Mouse (Mus musculus) common myeloid progenitor, adult 5-6 weeks (primary cell): ENCODE data around the gene Nab2. TPM values are rescaled to one million over a fixed set of nuclear protein-coding genes. Genes with fewer than 3 reads are reported as not detected.

ENCODE experiments used
- ATAC-seq: replicated peaks from 2 replicates; pipeline ENCODE4 v1.8.0; 2016; ENCODE audit warnings: low read depth, mild to moderate bottlenecking, moderate TSS enrichment, inconsistent platforms; ENCODE audit not compliant: poor library complexity, severe bottlenecking
- total RNA-seq: library from RNA; stranded (forward); fragments of 200-1000, 187-1606 nt; gene quantifications from 2 replicates; pipeline ENCODE4 v1.2.3, GENCODE M21; 2017

The Nab2 gene
- total RNA-seq, 1 experiment from 2014 or later: 5.7 TPM

GRCm38 (mm10) chr10:127652906-127653638, 15.3 kb downstream of the Nab2 start:
- no peak for ATAC-seq

GRCm38 (mm10) chr10:127645791-127646190, 22.6 kb downstream of the Nab2 start:
- ATAC-seq: no peak

DNA sequence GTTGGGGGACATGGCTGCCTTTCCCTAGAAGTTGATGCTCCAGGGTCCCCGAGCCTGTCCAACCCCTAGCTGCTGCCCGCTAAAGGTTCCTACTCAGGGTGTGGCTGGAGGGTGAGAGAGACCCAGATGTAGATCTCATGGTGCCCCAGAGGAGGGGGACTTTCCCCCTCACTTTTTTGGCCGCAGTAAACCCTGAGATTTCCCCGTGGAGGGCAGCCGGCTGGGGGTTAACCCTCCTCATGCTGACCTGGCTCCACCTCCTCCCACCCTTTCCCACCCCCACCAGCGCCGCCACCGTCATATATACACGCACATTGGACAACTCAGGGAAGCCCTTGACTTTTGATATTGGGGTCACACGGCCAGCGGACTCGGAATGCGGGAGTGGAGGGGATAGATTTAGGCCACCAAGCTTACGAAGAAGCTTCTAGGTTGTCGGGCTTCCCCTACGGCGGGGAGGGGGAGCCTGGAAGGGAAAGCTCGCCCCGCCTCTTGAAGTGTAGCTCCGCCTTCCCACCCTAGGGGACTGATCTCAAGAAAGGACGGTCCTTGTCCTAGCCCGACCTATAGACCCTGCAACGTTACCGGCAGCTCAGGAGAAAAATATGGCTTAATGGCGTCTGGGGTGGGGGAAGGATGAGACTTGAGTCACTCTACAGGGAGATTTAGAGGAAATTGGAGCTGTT, 24.7 kb downstream of the Nab2 start:
- ATAC-seq: peak; percentile 63

DNA sequence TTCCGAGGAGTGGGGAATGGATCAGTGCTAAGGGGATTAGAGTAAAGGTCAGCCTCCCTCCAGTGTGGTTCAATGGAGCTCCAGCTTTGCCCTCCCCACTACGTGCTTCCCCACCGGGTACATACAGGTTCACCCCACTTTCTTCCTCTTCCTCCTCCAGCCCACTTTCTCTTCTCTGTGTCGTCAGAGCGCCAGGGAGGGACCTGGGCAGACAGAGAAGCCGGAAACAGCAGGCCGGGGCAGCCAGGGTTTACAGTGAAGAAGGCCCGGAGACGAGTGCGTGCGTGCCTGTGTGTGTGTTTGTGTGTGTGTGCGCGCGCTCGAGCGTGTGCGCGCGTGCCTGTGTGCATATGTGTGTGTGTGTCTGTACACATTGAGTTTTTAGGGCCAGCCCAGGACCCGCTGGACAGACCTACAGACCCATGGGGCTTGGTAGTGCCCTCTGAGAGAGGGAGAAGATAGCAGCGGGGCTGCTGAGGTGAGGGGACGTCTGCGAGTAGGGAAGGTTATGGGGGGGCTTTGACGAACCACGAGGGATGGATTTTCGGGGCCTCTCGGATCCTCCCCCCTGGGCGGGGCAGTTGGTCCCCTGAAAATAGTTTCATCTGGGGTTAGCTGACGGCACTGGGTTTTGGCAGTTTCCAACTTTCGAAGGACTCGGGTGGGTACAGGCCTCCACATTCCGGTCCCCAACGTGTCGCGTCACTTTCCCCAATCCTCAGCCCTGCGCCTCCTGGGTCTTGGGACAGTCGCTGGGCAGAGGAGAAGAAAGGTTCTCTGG, 25.4 kb downstream of the Nab2 start, which contains the start of gene Stat6:
Stat6 (plus strand) TSS at position 215 of the 781 bp plus-strand sequence.
- peak; percentile 84 for ATAC-seq

DNA sequence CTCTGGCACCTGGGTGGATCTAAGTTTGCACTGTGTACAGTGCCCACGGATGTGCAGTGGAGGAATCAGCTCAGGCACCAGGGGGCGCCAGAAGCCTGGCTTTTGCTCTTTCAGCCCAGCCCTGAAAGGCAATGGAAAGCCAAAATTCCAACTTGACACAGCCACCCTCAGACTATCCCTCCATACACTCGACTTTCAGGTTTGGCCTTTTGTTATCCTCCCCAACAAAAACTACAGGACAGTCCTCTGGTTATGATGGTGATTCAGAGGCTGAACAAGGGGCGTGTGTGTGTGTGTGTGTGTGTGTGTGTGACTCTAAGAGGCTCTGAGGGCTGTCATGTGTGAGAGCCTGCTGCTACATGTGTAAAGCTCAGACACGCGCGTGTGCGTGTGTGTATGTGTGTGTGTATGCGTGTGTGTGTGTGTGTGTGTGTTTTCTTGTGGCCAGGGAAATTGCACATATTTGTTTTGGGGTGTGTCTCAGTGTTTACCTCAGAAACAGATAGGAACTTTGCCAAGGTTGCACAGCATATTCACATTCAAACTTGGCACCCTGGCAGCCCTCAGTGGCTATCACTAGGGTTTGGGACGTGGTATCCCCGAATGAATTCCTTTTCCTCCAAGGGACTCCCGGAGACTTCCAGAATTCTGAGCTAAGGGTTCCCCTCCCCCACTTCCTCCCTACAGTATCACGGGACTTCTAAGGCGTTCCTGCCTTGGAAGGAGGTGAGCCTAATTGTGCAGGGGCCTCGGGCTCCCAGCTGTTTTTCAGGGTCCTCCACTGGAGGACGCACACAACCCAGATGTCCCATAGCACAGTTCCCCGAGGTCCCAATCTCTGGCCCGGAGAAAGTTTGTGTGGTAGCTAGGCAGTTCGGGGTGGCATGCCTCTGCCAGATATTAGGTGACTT, 26.3 kb downstream of the Nab2 start:
- peak; percentile 46 for ATAC-seq

DNA sequence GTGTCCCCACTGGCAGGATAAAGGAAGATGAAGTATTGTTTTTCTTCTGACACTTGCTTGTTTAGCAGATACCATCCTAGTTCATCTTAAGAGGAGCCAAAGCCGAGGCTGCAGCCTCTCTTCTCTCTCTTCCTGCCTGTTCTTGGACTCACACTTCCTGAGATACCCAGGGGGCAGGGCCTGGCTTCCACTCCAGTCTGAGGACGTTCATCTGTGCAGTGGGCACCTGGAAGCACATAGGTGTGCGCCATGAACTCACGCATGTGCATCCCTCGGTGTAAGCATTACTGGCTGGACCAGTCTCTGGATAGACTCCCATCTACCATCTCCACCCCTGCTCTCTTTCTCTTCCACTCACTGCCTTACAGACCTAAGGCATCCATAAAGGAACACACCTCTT, 27.9 kb downstream of the Nab2 start:
- ATAC-seq: no peak

DNA sequence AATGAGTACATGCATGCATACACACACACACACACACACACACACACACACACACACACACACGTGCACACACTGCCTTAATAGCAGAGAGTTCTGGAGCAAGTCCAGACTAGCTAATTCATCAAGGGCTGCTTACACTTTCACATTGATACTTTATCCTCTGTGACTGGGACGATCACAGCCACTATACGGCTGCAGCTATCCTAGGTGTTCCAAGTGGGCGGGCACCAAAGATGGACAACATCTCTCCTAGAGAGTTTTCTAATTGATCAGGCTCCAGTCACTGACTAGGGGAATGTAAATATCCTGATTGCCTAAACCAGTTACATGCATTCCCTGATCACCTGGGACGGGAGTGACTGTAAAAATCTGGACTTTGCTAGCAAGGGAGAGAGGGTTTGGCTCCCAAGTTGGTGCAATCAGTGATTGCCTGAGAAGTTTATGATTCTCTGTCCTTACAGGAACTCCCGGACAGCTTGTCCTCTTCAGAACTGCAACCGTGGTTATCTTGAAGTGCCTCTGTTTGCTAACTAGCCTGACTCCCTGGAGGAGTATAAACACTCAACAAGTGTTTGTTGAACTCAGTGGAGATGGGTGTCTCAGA, 35.6 kb downstream of the Nab2 start:
- no peak for ATAC-seq

- peak; percentile 84 for ATAC-seq
Observed at GRCm38 (mm10) chr10:127631261-127632214, 36.8 kb downstream of the Nab2 start.

DNA sequence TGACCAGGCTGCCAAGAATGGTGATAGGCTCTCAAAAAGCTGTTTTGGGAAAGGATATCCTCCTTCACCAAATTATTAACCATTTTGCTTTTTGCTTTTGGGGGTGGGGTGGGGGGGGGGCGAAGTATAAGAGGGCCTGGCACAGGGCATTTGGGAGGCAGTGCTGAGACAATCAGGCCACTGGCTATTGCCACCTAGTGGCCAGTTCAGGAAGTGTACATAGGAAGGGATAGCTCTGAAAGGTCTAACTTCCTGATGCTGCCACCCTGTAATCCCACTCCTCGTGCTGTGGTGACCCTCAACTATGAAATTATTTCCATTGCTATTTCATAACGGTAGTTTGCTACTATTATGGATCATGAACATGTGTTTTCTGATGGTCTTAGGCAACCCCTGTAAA, 41.9 kb downstream of the Nab2 start:
- ATAC-seq: 0 out of 2 replicates have a peak, but pooled peaks have one; percentile 37

DNA sequence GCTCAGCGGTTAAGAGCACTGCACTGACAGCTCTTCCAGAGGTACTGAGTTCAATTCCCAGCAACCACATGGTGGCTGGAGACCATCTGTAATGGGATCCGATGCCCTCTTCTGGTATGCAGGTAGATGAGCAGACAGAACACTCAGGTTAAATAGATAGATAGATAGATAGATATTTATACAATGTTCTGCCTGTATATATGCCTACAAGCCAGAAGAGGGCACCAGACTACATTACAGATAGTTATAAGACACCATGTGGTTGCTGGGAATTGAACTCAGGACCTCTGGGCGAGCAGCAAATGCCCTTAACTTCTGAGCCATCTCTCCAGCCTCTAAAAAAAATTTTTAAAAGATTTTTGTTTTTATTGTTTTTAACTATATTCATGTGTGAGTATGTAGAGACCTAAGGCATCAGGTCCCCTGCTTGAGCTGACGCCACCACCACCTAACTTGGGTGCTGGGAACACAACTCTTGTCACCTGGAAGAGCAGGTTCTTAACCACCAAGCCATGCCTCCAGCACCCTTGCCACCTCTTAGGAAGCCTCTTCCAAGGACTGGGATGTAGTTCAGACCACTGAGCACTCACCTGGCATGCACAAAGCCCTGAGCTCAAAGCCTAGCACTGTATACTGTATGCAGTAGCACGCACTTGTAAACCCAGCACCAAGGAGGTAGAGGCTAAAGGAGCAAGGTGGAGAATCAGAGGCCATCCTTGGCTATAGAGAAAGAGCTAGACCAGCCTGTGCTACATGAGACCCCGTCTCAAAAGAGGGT, 44.7 kb downstream of the Nab2 start:
- no peak for ATAC-seq

DNA sequence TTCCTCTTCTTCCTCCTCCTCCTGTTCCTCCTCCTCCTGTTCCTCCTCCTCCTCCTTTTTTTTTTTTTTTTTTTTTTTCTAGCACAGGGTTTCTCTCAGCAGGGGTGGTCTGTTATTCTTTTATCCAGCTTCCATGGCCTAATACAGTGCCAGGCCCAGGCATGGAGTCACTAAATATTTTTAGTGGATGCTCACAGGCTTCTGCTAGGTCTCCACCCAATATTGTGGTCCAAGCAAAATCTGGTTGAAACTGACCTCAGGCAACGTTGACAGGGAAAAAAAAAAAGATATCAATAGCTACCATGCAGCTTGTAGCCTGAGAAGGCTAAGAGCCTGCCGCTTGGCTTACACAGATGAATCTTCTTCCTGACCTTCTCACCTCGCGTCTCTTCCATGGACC, 45.7 kb downstream of the Nab2 start:
- no peak for ATAC-seq

GRCm38 (mm10) chr10:127622057-127622392, 46.3 kb downstream of the Nab2 start:
- ATAC-seq: peak; percentile 45

DNA sequence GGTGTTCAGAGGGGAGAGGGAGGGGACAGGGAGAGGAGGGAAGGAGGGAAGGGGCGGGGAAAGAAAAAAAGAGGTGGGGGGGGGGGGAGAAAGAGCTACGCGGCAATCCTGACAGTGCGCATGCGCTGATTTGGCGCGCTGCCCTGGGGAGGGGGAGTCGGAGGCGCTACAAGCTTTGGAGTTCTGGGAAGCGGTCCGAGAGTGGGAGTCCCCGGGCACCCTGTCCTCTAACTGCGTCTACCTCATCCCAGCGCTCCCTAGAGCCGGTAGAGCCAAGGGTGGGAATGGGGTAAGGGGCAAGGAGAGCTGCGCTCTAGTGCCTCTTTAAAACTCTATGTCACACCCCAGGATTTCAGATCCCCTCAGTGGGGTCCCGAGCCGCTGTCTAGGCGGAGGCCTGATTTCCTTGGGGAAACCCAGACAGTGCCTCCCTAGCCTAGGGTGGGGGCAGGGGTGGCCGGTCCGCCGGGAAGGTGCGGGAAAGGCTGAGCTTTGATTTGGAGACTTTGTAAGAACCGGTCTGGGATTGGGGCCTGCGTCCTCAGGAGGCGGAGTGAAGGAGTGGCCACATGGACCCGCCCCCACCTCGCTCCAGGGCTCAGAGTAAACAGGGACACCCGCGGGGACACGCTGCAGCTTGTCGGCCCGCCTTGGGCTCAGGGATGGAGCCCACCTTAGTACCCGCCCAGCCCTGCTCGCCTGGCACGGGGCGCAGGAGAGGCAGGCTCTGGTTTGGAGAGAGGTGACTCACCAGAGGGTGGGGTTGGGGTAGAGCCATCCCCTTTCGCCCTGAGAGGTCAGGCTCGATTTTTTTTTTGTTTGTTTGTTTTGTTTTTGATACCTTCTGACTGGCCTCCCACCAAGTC, 46.9 kb downstream of the Nab2 start:
- ATAC-seq: peak; percentile 74

GRCm38 (mm10) chr10:127620406-127621190, 47.8 kb downstream of the Nab2 start, which contains the start of gene Lrp1:
TSS of gene Lrp1 (minus strand) at chr10:127621148.
- ATAC-seq: no peak

DNA sequence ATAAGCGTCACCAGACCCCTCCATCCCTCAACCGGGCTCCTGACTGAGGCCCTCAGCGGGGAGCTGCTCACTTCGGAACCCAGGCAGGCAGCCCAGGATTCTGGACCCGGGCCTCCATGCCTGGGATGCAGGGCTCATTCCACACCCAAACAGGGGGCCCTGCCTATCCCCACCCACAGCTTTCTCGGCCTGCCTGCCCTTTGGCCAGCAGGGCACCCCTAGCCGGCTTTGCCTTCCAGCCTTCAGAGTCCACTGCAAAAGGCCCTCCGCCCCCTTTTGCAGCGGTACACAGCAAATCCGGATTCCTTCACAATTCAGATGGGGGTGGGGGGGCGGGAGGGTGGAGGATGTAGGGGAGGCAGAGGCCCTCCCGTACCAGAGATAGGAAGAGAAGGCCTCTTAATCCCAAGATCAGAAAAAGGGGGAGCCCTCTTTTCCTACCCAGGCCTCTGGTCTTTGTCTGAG, 48.4 kb downstream of the Nab2 start:
- no peak for ATAC-seq
